Mouse (Mus musculus) lung, postnatal 0 days (tissue): ENCODE measurements around the gene Ltb4r2. TPM values are rescaled to one million over a fixed set of nuclear protein-coding genes. Genes with fewer than 3 reads are reported as not detected.

Experiments used
- ATAC-seq: fragments of 200-750 bp; cut with Nextera tagmentation; 2 replicates; pipeline ENCODE4 v1.8.0; 2017; ENCODE audit warnings: moderate library complexity
- DNase-seq: peaks from one replicate; pipeline ENCODE4 v3.0.0-alpha.2; 2016; ENCODE audit warnings: low spot score
- H3K27ac ChIP-seq: fragments of 300-500 bp; sonication (generic); 2 replicates; pipeline ENCODE4 v1.5.1; 2014; ENCODE audit warnings: antibody characterized with exemption, mild to moderate bottlenecking, low read length, mixed read lengths
- H3K27me3 ChIP-seq: fragments of 300-500 bp; sonication (generic); replicated peaks from 2 replicates; pipeline ENCODE4 v1.6.1; 2014; ENCODE audit warnings: low read length, mixed read lengths; ENCODE audit not compliant: insufficient read depth
- H3K36me3 ChIP-seq: fragments of 300-500 bp; sonication (generic); 2 replicates; pipeline ENCODE4 v1.6.1; 2014; ENCODE audit warnings: low read length, mixed read lengths; ENCODE audit not compliant: insufficient read depth
- H3K4me1 ChIP-seq: fragments of 300-500 bp; sonication (generic); 2 replicates; pipeline ENCODE4 v1.6.1; 2014; ENCODE audit warnings: antibody characterized with exemption, low read depth, low read length, mixed read lengths; ENCODE audit not compliant: insufficient read depth
- H3K4me2 ChIP-seq: fragments of 300-500 bp; sonication (generic); replicated peaks from 2 replicates; pipeline ENCODE4 v1.6.1; 2014; ENCODE audit warnings: low read depth, mild to moderate bottlenecking, low read length, moderate library complexity, mixed read lengths
- H3K4me3 ChIP-seq: fragments of 300-500 bp; sonication (generic); 2 replicates; pipeline ENCODE4 v1.5.1; 2014; ENCODE audit warnings: low read depth, low read length
- H3K9ac ChIP-seq: fragments of 300-500 bp; sonication (generic); replicated peaks from 2 replicates; pipeline ENCODE4 v1.6.1; 2014; ENCODE audit warnings: low read depth, mild to moderate bottlenecking
- H3K9me3 ChIP-seq: fragments of 300-500 bp; sonication (generic); 2 replicates; pipeline ENCODE4 v1.6.1; 2016; ENCODE audit warnings: low read length, mixed read lengths
- CTCF ChIP-seq: IDR thresholded peaks from 2 replicates; pipeline ENCODE4 v1.5.1; 2016; ENCODE audit warnings: antibody characterized with exemption, mild to moderate bottlenecking
- EP300 ChIP-seq: IDR thresholded peaks from 2 replicates; pipeline ENCODE4 v1.6.1; 2016; ENCODE audit warnings: antibody characterized with exemption, mild to moderate bottlenecking, control low read depth
- WGBS: fragments of 180-500 bp; shearing (Covaris S2); extraction: QIAGEN DNeasy Blood & Tissue Kit; methylation state at CpG from one replicate; pipeline ENCODE4 v1.1.7; 2014; 5-methylcytosine and 5-hydroxymethylcytosine counted together
- polyA plus RNA-seq: library from polyadenylated mRNA; unstranded; fragments of >200 nt; fragmentation: Nextera tagmentation; extraction: Ambion mirVana; gene quantifications from 2 replicates; pipeline ENCODE4 v1.2.1, GENCODE M21; 2015

The Ltb4r2 gene
- polyA plus RNA-seq, 1 experiment from 2014 or later = 0.97 TPM

GRCm38 (mm10) chr14:55716884-55717283 is 44.3 kb upstream of the Ltb4r2 start:
- WGBS = 77% methylated on average over 8 of the region's 8 CpGs
- DNase-seq (no peak), ATAC-seq (no peak)
- Histone ChIP-seq H3K4me1 (peaks cover 16% of the 10 kb centered on the region; the same call in 1 of the 2 replicates), H3K27ac (0 out of 2 replicates have a peak overlapping the region, but pooled peaks have one; percentile 5), H3K9me3 (no peaks in the 10 kb centered on the region), H3K4me3 (no peak overlapping the region), H3K27me3 (no peaks in the 10 kb centered on the region), H3K4me2 (no peak overlapping the region), H3K36me3 (0 out of 2 replicates have a peak, but pooled peaks cover 18% of the 10 kb centered on the region), H3K9ac (no peak overlapping the region)
- TF ChIP-seq CTCF (no peak), EP300 (no peak)

- Histone ChIP-seq H3K9me3 (no peaks in the 10 kb centered on the region), H3K4me1 (peaks cover 10% of the 10 kb centered on the region), H3K4me3 (no peak overlapping the region), H3K36me3 (0 out of 2 replicates have a peak, but pooled peaks cover 18% of the 10 kb centered on the region), H3K27ac (no peak overlapping the region), H3K4me2 (no peak overlapping the region), H3K27me3 (no peaks in the 10 kb centered on the region), H3K9ac (no peak overlapping the region)
- 82% methylated on average over 6 of the region's 6 CpGs for WGBS
- TF ChIP-seq EP300 = no peak
- TF ChIP-seq CTCF = no peak
- no peak for DNase-seq
- no peak for ATAC-seq
These were observed 41.5 kb upstream of the Ltb4r2 start for GRCm38 (mm10) chr14:55719737-55720136.

- ATAC-seq = no peak
- WGBS = 90% methylated on average over 12 of the region's 12 CpGs
- TF ChIP-seq CTCF (no peak), EP300 (no peak)
These were observed 40.6 kb upstream of the Ltb4r2 start for GRCm38 (mm10) chr14:55720666-55721065.

GRCm38 (mm10) chr14:55721076-55721475 is 40.2 kb upstream of the Ltb4r2 start:
- H3K9me3 ChIP-seq = no peaks in the 10 kb centered on the region
- 73% methylated on average over 6 of the region's 6 CpGs for WGBS
- H3K36me3 ChIP-seq = 0 out of 2 replicates have a peak, but pooled peaks cover 18% of the 10 kb centered on the region
- no peak overlapping the region for H3K4me3 ChIP-seq
- H3K9ac ChIP-seq = no peak overlapping the region
- DNase-seq = no peak
- peaks cover 6% of the 10 kb centered on the region for H3K4me1 ChIP-seq
- H3K4me2 ChIP-seq = peak overlapping the region; percentile 70
- TF ChIP-seq CTCF = no peak
- no peak for TF ChIP-seq EP300
- H3K27ac ChIP-seq = no peak overlapping the region
- no peaks in the 10 kb centered on the region for H3K27me3 ChIP-seq
- ATAC-seq = no peak

More at GRCm38 (mm10) chr14:55720666-55721065, 40.6 kb upstream of the Ltb4r2 start:
- Histone ChIP-seq H3K27me3 (no peaks in the 10 kb centered on the region), H3K4me1 (peaks cover 6% of the 10 kb centered on the region), H3K36me3 (0 out of 2 replicates have a peak, but pooled peaks cover 18% of the 10 kb centered on the region), H3K4me3 (no peak overlapping the region), H3K27ac (no peak overlapping the region), H3K9me3 (no peaks in the 10 kb centered on the region), H3K9ac (no peak overlapping the region), H3K4me2 (no peak overlapping the region)
- no peak for DNase-seq

- peak; percentile 98 for TF ChIP-seq CTCF
- TF ChIP-seq EP300 = no peak
- Histone ChIP-seq H3K27ac (peak within 1 kb of the TSS; percentile 81), H3K4me1 (peaks cover 6% of the 10 kb centered on the region), H3K9me3 (no peaks in the 10 kb centered on the region), H3K4me3 (peak within 1 kb of the TSS; percentile 63), H3K9ac (peak within 1 kb of the TSS; percentile 52), H3K4me2 (peak within 1 kb of the TSS; percentile 70), H3K27me3 (no peaks in the 10 kb centered on the region), H3K36me3 (0 out of 2 replicates have a peak, but pooled peaks cover 15% of the 10 kb centered on the region)
- 1% methylated on average over 48 of the region's 50 CpGs for WGBS
- peak; percentile 96 for DNase-seq
- peak; percentile 95 for ATAC-seq
These were observed 39.4 kb upstream of the Ltb4r2 start, which contains the start of gene Rabggta for GRCm38 (mm10) chr14:55721700-55722437. Rabggta (minus strand) TSS chr14:55722263.

GRCm38 (mm10) chr14:55722438-55722945 is 38.7 kb upstream of the Ltb4r2 start:
- H3K9me3 ChIP-seq = no peaks in the 10 kb centered on the region
- TF ChIP-seq EP300 (no peak), CTCF (no peak)
- ATAC-seq (no peak), DNase-seq (no peak)
- H3K4me3 ChIP-seq = no peak overlapping the region
- no peaks in the 10 kb centered on the region for H3K27me3 ChIP-seq
- peak overlapping the region; percentile 70; the same call in 1 of the 2 replicates for H3K4me2 ChIP-seq
- H3K4me1 ChIP-seq = peaks cover 6% of the 10 kb centered on the region
- H3K27ac ChIP-seq = 0 out of 2 replicates have a peak overlapping the region, but pooled peaks have one; percentile 20
- peak overlapping the region; percentile 52; the same call in 1 of the 2 replicates for H3K9ac ChIP-seq
- 38% methylated on average over 8 of the region's 8 CpGs for WGBS
- 0 out of 2 replicates have a peak, but pooled peaks cover 13% of the 10 kb centered on the region for H3K36me3 ChIP-seq
